Mouse (Mus musculus): ENCODE measurements around the gene Vsig8.

Gene Vsig8

GRCm38 (mm10) chr1:172530544-172531220, 25.1 kb upstream of the Vsig8 start:
- DNase-seq: no peak

- peak; percentile 74 for DNase-seq
Observed at GRCm38 (mm10) chr1:172532551-172532950, 23.2 kb upstream of the Vsig8 start.

- DNase-seq: no peak
Observed at GRCm38 (mm10) chr1:172535116-172535515, 20.6 kb upstream of the Vsig8 start.

- no peak for DNase-seq
Observed at GRCm38 (mm10) chr1:172539827-172540226, 15.9 kb upstream of the Vsig8 start.

GRCm38 (mm10) chr1:172540283-172540820, 15.4 kb upstream of the Vsig8 start:
- DNase-seq: no peak

GRCm38 (mm10) chr1:172546062-172546461, 9.7 kb upstream of the Vsig8 start:
- DNase-seq: no peak

GRCm38 (mm10) chr1:172548501-172548900, 7.2 kb upstream of the Vsig8 start:
- no peak for DNase-seq

- no peak for DNase-seq
Observed at GRCm38 (mm10) chr1:172549314-172549713, 6.4 kb upstream of the Vsig8 start.

- no peak for DNase-seq
Observed at GRCm38 (mm10) chr1:172549717-172550116, 6.0 kb upstream of the Vsig8 start.

GRCm38 (mm10) chr1:172550551-172550951, 5.2 kb upstream of the Vsig8 start:
- peak; percentile 76 for DNase-seq

- DNase-seq: no peak
Observed at GRCm38 (mm10) chr1:172551009-172551408, 4.7 kb upstream of the Vsig8 start.

- DNase-seq: peak; percentile 45
Observed at GRCm38 (mm10) chr1:172552623-172553022, 3.1 kb upstream of the Vsig8 start.

- peak; percentile 79 for DNase-seq
Observed at GRCm38 (mm10) chr1:172562641-172563464, 7.1 kb downstream of the Vsig8 start.

- no peak for DNase-seq
Observed at GRCm38 (mm10) chr1:172563465-172563828, 7.7 kb downstream of the Vsig8 start.

GRCm38 (mm10) chr1:172566131-172566530, 10.4 kb downstream of the Vsig8 start:
- DNase-seq: no peak

- no peak for DNase-seq
Observed at GRCm38 (mm10) chr1:172567758-172568157, 12.0 kb downstream of the Vsig8 start.

- no peak for DNase-seq
Observed at GRCm38 (mm10) chr1:172580116-172580515, 24.4 kb downstream of the Vsig8 start.

GRCm38 (mm10) chr1:172582436-172582835, 26.7 kb downstream of the Vsig8 start:
- DNase-seq: no peak

GRCm38 (mm10) chr1:172584271-172584670, 28.5 kb downstream of the Vsig8 start:
- no peak for DNase-seq

GRCm38 (mm10) chr1:172585026-172585425, 29.3 kb downstream of the Vsig8 start:
- DNase-seq: no peak

GRCm38 (mm10) chr1:172585612-172586567, 30.2 kb downstream of the Vsig8 start:
- DNase-seq: no peak

- peak; percentile 38 for DNase-seq
Observed at GRCm38 (mm10) chr1:172590385-172590784, 34.6 kb downstream of the Vsig8 start, which contains the start of gene Slamf8. Gene Slamf8 (minus strand): TSS chr1:172590568.

GRCm38 (mm10) chr1:172593321-172593720, 37.6 kb downstream of the Vsig8 start:
- no peak for DNase-seq
